Mouse (Mus musculus): ENCODE measurements around the gene Fosl1. TPM values are rescaled to one million over a fixed set of nuclear protein-coding genes. Genes with fewer than 3 reads are reported as not detected.

Fosl1 gene
- polyA plus RNA-seq, 1 experiment, result 0.12 TPM

DNA sequence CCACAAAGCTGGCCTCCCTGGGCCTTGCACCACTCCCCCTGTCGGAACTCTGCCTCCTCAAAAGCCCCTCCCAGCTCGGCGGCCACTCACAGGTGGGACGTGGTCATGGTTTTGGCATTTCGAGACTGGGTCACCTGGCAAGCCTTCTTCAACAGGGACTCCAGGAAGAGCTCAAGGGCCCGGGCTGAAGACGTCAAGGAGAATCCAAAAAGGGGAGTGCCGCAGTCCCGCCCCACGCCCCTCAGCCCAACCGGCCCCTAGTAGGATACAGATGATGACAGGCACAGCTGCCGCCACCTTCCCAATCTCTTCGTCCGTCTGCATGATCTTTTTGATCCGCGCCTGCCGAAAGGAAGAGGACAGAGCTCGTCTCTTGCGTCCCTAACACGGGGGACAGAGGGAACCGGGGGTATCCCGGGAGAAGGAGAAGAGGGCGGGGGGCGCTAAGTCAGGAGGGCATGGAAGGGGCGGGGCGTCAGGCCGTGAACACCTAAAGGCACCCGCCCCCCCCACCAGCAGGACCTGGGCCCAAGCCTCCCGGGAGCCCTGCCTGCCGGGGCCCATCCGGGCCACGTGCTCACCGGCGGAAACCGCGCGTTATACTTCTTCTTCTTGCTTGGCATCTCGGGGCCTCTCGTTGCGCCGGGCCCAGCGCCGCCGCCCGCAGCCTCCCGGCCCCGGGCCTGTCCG is 23.1 kb upstream of the Fosl1 start:
- WGBS, result under 1% methylated on average over 43 of the region's 48 CpGs
- no peak for DNase-seq (ENCODE audit: low read depth, low spot score)

DNA sequence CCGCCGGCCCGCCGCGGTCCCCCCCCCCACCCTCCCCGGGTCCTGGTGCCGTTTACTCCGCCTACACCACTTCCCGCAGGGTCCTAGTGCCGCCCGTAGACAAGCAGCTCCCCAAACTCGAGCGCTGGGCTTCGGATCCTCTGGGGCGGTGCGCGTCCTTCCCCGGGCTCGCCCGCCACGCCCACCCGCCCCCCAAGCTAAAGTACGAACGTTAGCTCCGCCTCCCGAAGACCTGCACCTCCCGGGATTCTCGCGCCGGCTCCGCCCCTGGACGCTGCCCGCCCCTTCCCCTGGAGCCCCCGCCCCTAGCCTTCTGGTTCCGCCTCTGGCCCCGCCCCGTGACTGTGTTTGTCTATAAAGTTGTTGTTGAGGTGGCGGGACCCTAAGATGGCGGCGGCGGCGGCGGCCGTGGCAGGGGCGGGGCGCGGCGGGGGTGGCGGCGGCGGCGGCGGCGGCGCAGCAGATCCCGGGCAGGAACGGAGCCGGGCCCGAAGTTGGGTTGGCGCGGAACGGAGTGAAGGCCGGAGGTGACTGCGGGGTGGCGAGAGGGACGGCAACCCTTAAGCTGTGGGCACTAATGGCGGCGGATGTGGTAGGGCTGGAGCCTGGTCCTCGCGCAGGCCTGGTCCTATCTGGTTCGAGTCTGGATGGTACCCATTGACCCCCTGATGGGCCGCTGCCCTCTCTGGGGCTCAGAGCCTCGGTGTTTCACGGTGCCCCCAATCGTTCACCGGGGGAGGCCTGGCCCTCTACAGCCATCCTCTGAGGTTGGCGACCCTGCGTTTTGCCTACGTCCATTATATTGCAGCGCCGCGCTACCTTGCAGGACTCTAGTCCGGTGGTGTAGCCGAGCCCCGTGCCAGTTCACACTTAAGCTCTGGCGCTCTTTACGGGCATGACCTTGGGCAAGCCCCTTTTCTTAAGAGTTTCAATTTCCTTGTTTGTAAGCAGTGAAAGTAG is 22.3 kb upstream of the Fosl1 start, which contains the start of the genes Drap1 and AI837181:
Gene Drap1, minus strand, starts transcription at position 198 of the 960 bp plus-strand sequence.
Gene AI837181, plus strand, starts transcription at position 363 of the 960 bp plus-strand sequence.
- no peak for DNase-seq (ENCODE audit: low read depth, low spot score)
- under 1% methylated on average over 84 of the region's 87 CpGs for WGBS

DNA sequence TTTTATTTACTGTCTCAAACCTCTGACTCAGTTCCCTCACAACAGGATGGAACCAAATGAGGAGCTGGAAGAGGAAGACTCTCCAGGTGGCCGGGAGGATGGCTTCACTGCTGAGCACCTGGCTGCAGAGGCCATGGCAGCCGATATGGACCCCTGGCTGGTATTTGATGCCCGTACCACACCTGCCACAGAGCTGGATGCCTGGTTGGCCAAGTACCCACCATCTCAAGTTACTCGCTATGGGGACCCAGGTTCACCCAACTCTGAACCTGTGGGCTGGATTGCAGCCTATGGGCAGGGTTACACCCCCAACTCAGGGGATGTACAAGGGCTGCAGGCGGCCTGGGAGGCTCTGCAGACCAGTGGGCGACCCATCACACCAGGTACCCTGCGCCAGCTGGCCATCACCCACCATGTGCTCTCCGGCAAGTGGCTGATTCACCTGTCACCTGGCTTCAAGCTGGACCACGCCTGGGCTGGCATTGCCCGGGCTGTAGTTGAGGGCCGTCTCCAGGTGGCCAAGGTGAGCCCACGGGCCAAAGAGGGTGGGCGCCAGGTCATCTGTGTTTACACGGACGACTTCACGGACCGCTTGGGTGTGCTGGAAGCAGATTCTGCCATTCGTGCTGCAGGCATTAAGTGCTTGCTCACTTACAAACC is 21.3 kb upstream of the Fosl1 start:
- 72% methylated on average over 18 of the region's 18 CpGs for WGBS
- no peak for DNase-seq (ENCODE audit: low read depth, low spot score)

DNA sequence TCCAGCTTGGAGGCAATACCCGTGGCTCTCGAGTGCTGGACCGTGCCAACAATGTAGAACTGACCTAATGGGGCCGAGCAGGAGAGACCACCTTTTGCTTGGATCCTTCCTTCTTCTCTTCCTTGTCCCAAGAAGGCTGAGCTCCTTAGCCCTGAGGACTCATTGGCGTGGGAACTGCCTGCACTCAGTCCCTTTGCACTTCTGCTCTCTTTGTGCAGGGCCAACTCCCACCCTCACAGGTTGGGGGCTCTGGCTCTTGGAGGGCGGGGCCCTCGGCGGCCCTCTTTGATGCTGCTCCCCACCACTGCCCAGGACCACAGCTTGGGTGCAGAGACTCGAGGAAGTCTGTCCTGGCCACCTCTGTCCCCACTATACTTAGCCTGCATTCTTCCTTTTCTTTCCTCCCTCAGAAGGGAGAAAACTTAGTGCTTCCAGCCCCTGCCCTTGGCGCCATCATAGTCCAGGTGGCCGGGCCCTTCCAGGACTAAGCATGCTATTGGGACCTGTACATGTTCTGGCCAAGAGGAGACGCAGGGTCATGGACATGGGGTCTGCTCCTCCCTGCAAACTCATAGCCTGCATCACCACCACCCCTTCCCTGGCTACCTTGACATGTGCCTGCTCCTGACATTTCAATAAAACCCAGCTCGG is 20.6 kb upstream of the Fosl1 start:
- WGBS, result 81% methylated on average over 13 of the region's 13 CpGs
- DNase-seq (ENCODE audit: low read depth, low spot score), result no peak

DNA sequence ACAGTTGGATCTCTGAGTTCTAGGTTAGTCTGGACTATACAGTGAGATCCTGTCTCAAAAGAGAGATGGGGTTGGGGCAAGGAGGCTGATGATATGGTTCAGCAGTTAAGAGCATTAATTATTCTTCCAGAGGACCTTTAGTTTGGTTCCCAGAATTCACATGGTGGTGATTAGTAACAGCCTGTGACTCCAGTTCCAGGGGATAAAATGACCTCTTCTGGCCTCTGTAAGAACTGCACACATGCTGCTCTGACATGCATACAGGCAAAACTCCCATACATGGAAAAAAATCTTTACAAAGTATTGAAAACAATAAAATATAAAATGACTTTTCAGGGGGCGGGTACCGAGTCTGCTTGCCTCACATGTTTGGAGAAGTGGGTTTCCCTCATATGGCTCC is 19.3 kb upstream of the Fosl1 start:
- 76% methylated on average over 2 of the region's 2 CpGs for WGBS
- DNase-seq (ENCODE audit: low read depth, low spot score), result no peak

DNA sequence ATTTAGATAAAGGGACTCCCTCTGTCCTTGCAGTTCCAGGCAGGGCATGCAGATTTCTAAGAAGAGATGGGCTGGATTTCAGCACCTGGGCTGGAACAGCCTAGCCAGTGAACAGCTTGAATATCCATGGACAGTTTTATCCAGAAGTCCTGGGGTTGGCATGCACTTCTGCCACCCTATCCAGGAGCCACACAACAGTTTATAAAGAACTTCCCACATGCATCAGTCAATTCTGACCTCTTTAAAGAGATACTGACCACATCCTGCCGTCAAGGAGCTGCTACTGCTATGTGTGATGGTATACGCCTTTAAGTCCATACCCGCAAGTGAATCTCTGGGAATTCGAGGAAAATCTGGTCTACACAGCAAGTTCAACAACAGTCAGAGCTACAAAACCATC is 18.1 kb upstream of the Fosl1 start:
- no peak for DNase-seq (ENCODE audit: low read depth, low spot score)
- 71% methylated on average over 4 of the region's 4 CpGs for WGBS

DNA sequence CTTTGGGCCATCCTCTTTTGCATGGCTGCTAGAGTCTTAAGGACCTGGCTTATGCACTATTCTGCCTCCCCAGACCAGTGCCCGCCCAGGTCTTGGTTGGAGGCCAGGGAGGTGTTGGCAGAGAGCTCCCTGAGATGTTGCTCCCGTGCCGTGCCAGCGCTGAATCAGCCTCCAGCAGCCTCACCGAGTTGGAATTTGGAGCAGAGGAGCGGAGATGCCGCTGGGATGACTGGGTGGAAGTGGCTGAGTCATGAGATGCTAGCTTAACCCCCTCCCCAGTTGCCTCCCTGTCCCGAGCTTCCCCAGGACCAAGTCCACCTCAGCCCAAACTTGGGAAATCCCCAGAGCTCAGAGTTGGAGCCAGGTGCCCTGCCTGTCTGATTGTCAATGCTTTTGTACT is 17.5 kb upstream of the Fosl1 start:
- no peak for DNase-seq (ENCODE audit: low read depth, low spot score)
- 21% methylated on average over 8 of the region's 8 CpGs for WGBS

DNA sequence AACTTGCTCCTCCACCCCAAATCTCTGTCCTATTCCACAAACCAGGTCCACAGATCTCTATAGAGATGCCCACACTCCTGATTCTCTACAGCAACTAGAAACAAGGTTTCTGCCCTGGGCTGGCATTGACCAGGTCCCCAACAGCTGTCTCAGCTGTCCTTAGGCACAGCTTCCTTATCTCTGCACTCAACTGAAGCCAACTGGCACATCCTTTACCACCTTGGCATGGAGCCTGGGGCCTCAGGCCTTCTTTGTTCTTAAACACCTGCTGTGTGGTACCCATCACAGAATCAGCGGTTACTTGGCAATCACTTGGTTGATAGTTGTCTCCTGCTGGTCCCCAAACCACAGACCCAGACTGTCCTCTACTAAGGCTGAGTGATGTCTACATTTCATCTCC is 16.9 kb upstream of the Fosl1 start:
- 39% methylated on average over 1 of the region's 1 CpGs for WGBS
- no peak for DNase-seq (ENCODE audit: low read depth, low spot score)

DNA sequence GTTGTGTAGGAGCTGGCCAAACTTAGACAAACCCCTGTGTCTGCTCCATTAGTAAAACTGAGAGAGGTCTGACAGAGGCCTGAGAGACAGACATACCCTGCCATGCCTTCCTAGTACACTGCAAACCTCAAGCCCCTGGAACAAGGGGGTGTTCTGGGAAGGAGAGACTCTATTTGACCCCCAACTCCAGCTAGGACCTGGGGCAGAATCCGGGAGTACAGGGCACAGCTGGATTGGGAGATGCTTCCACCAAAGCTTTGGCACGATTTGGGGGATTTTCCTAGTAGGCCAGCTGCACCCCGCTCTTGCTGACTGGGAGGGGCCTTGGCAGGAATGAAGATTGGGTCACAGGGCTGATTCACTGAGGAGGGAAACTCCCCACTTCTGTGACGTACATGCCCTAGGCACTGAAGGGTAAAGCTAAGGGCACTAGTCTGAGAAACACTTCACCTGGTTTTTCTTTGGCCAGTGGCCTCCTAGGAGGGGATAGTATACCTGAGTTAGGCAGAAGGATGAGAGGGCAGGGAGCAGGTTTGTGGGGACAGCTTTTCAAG is 15.4 kb upstream of the Fosl1 start:
- no peak for DNase-seq (ENCODE audit: low read depth, low spot score)
- 41% methylated on average over 4 of the region's 4 CpGs for WGBS

DNA sequence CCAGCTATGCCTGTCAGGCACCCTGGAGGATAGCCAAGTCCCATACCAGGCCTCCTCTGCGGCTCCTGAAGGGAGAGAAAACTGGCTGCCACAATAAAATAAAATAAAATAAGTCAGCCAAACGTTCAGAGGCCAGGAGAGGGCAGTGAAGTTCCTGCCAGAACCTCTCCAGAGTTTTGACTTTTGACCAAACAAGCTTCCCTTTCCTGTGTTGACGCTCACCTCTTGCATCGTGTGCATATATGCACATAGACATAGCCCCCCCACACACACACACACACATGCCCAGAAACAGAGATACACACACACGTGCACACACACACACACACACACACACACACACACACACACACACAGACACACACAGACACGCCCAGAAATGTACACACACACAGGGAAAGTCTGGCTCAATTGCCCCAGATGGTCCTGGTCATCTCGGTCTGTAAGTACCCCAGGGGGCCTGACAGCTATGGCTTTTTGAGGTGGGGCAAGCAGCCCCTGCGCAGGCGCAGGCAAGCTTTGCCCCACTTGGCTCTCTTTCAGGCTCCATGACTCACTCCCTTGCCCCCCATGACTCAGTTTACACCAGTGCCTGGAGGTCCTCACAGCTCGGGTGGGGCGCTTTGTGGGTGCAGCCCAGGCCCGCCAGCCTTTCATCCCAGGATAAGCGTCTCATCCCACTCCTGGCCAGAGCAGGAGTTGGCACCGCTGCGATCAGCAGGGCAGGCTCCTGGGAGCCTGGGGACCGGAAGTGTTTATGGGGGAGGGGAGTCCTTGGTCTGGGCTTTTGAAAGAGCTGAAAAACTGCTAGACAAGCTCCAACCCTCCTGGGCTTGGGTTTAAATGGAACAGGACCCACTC is 14.1 kb upstream of the Fosl1 start:
- WGBS, result 1% methylated on average over 16 of the region's 16 CpGs
- no peak for DNase-seq (ENCODE audit: low read depth, low spot score)

DNA sequence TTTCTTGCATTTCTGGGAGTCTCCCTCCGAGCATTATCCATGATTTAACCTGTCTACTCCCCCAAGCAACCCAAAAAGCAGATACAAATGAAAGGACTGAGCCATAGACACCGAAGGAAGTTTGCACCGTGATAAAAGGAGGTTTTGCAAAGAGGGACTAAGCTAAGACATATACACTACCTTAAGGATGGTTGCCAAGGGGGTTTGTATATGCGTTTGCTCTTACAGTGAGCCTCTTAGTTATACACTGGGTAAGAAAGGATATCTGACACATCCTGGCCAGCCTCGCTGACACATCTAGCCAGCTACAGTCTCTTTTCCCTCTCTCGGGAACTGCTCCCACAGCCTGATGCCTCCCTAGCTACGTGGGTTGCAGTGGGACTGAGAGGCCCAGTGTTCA is 13.4 kb upstream of the Fosl1 start:
- 63% methylated on average over 7 of the region's 7 CpGs for WGBS
- DNase-seq (ENCODE audit: low read depth, low spot score), result no peak

DNA sequence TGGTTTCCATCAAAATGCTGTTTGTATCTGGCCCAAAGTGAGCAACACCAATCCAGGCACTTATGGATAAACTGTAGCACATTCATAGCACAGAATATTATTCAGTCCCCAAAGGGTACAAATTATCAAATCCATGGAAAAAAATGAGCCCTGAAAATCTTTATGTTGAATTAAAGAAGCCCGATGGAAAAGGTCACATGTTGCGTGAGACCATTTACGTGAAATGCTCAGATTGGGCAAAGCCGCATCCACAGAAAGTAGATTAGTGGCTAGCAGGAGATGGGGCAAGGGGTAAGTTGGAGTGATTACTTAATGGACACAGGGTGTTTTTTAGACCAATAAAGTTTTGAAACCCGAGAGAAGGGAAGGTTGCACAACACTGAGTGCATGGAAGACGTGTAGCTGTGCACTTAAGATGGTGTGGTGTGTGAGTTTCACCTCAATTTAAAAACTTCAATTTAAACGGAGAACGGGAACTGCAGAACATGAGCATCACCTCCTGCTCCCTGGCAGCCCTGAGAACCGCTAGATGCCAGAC is 2.9 kb upstream of the Fosl1 start:
- WGBS, result 66% methylated on average over 9 of the region's 9 CpGs
- no peak for DNase-seq (ENCODE audit: low read depth, low spot score)

DNA sequence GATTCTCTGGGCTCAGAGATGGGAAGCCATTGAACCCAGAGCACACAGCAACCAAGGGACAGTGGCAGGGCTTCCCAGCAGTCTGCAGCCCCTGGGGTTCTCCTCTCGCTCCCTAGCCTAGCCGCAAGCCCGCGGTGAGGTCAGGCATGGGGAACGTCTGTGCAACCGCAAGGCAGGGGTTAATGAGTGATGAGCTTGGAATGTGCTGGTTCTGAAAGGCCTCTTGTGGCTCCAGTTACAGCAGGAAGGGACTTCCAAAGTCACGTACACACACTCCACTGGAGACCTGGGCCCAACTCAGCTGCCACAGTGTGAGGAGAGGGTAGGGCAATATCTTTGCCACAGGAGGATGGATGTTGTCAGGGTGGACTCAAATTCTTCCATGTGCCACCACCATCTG is 2.4 kb upstream of the Fosl1 start:
- DNase-seq (ENCODE audit: low read depth, low spot score), result no peak

DNA sequence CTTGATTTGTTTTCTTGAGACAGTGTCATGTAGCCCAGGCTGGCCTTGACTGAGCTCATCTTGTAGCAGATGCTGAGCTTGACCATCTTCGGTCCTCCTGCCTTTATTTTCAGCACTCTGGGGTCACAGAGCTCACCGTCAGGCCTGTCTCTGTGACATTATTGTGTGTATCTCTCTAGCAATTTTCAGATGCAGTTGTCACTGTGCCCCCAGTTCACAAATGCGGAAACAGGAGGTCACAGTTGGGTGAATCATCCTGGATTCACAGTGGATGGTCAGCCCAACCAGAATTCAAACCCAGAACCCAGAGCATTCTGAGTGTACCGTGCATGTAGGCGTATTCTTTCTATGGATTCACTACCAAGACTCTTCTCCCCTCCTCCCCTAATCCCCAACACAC is 1.6 kb upstream of the Fosl1 start:
- no peak for DNase-seq (ENCODE audit: low read depth, low spot score)
- whole genome bisulfite sequencing, result 95% methylated on average over 5 of the region's 5 CpGs

More for the DNA sequence above, 2.4 kb upstream of the Fosl1 start:
- 54% methylated on average over 7 of the region's 7 CpGs for WGBS

DNA sequence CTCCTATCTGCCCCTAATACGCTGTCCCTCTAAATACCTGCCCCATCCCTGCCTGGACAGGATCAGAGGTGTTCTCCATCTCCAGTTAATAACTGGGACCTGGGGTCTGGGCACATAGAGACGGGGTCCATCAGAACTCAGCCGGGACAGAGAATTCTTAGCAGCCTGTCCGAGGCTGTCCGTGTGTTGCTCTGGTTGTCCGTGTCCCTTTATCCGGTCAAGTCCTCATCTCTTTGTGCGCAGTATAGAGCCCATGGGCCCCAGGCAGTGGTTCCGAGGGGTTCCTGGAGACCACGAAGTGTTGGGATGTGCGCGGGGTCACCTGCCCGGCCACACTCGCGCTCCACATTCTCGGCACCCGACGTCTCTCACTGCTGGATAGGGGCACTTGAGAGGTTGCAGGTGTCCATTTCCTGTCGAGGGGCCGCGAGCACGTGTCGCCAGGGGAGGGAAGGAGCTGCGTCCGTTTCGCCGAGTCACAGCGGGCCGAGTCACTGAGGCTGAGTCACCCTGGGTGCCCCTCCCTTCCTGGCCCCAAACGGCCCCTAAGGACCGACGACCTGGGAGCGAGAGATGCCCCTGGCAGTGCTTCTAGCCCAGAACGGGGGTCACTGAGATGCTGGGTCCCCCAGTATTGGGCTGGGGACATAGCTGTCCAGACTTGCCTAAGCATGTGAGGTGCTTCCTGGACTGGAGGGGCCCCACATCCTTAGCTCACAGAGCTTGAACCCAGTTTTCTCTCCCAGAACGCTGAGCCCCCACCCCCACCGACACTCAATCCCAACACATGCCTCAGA is 1.2 kb downstream of the Fosl1 start:
- WGBS, result 6% methylated on average over 36 of the region's 36 CpGs
- no peak for DNase-seq (ENCODE audit: low read depth, low spot score)

DNA sequence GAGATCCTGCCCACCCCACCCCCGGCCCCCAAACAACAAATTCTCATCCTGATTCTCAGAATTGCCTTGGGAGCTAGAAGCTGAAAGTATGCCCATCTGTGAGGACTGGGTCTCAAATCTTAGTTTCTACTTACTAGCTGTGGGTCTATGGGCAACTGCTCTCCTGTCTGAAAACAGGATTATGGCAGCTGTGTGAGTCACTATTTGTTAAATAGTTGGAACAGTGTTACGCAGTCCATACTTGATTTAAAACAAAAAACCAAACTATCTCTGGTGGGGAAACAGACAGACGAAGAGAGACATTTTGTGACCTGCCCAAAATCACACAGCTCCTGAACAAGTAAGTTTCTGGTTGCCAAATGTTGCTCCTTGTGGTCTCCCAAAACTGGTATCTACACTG is 2.3 kb downstream of the Fosl1 start:
- DNase-seq (ENCODE audit: low read depth, low spot score), result no peak
- WGBS, result 72% methylated on average over 3 of the region's 3 CpGs

DNA sequence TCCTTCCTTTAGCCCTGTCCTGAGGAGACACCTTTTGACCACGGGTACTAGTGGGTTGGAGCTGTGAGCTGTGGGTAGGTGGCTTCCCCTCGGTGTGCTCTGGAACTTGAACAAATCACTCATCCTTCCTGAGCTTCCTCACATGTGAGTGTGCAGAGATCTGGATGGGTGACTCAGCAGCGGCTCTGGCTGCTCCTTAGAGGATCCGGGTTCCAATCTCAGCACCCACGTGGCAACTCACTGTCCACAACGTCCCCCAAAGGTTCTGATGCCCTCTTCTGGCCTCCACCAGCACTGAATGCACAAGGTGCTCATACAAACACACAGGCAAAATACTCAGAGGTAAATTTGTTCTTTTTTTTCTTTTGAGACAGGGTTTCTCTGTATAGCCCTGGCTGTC is 4.4 kb downstream of the Fosl1 start:
- WGBS, result 72% methylated on average over 6 of the region's 6 CpGs
- DNase-seq (ENCODE audit: low read depth, low spot score), result no peak

DNA sequence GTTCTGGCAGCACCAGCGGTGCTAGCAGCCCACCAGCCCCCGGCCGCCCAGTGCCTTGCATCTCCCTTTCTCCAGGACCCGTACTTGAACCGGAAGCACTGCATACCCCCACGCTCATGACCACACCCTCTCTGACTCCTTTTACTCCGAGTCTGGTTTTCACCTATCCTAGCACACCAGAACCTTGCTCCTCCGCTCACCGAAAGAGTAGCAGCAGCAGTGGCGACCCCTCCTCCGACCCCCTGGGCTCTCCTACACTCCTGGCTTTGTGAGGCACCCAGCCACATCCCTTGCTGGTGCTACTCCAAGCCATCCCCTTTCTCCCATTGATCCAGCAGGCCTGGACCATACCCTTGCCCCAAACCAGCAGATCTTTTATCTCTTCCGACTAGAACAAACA is 7.7 kb downstream of the Fosl1 start:
- WGBS, result 79% methylated on average over 12 of the region's 12 CpGs
- DNase-seq (ENCODE audit: low read depth, low spot score), result no peak

All from large intestine, adult 2 months (tissue).